Comparison of ENCODE assay signal across 9 mouse cellular contexts in the genomic region with DNA sequence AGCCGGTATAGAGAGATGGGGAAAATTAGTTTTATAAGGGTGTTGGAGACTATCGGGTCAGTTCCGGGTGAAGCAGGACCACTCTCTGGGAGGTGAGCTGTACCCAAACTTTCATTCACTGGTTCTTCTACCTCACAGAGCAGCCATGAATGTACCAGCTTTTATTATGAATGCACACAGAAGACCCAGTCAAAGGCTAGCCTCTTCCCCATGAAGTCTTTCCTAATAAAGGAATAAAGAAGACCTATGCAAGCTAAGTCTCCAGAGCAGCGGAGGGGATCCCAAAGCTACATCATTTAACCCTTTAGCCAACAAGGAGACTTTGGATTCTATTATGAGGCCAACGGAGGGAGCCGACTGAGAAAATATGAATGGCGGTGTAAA. TPM values are rescaled to one million over a fixed set of nuclear protein-coding genes. Genes with fewer than 3 reads are reported as not detected.
DNase-seq lines count a peak whose midpoint lies in the region; ATAC-seq and TF ChIP-seq lines count a peak whose summit lies in the region.
"Had no signal": no experiment of that assay in that cellular context is flagged by ENCODE, and none has a peak within 500 bp of the region (broad histone marks: within the 10 kb centered on the region; RNA-seq: fewer than 3 reads in every experiment).

No protein-coding gene starts in this region.

- H3K9me3 ChIP-seq in lung, embryonic 14.5 days (ENCODE audit: low read depth, low read length): no peaks in the 10 kb centered on the region
- H3K9me3 ChIP-seq in limb, embryonic 12.5 days: no peaks in the 10 kb centered on the region
- H3K9me3 ChIP-seq in stomach, embryonic 16.5 days (replicated peaks; ENCODE audit: control insufficient read depth, low read length): no peaks in the 10 kb centered on the region

- peak overlapping the region; percentile 86 for H3K4me2 ChIP-seq in lung, embryonic 14.5 days
- peak overlapping the region; percentile 70 for H3K4me2 ChIP-seq in limb, embryonic 12.5 days
- H3K4me2 ChIP-seq in stomach, embryonic 16.5 days (ENCODE audit: low read depth, low read length): peak overlapping the region; percentile 85

- peak overlapping the region; percentile 38 for H3K4me3 ChIP-seq in lung, embryonic 14.5 days (ENCODE audit: low read depth, low read length)
- H3K4me3 ChIP-seq in limb, embryonic 12.5 days (replicated peaks): peak overlapping the region; percentile 37
- peak overlapping the region; percentile 43 for H3K4me3 ChIP-seq in stomach, embryonic 16.5 days (replicated peaks; ENCODE audit: low read length)

- no peak for TF ChIP-seq CTCF in lung, embryonic 14.5 days (IDR thresholded peaks at IDR 0.05; ENCODE audit: low read depth)

- no peaks in the 10 kb centered on the region for H3K36me3 ChIP-seq in lung, embryonic 14.5 days (ENCODE audit: insufficient read depth)
- no peaks in the 10 kb centered on the region for H3K36me3 ChIP-seq in limb, embryonic 12.5 days
- no peaks in the 10 kb centered on the region for H3K36me3 ChIP-seq in stomach, embryonic 16.5 days (ENCODE audit: control insufficient read depth, insufficient read depth, low read length)

- H3K27me3 ChIP-seq in lung, embryonic 14.5 days (ENCODE audit: insufficient read depth, low read length): peaks cover 60% of the 10 kb centered on the region
- H3K27me3 ChIP-seq in limb, embryonic 12.5 days: peaks cover 87% of the 10 kb centered on the region
- peaks cover 49% of the 10 kb centered on the region for H3K27me3 ChIP-seq in stomach, embryonic 16.5 days (ENCODE audit: control insufficient read depth, insufficient read depth, low read length)

- no peak overlapping the region for H3K27ac ChIP-seq in lung, embryonic 14.5 days (ENCODE audit: low read depth)
- H3K27ac ChIP-seq in limb, embryonic 12.5 days: no peak overlapping the region
- no peak overlapping the region for H3K27ac ChIP-seq in stomach, embryonic 16.5 days (ENCODE audit: low read length)

- H3K9ac ChIP-seq in lung, embryonic 14.5 days: no peak overlapping the region
- H3K9ac ChIP-seq in limb, embryonic 12.5 days (replicated peaks): no peak overlapping the region
- no peak overlapping the region for H3K9ac ChIP-seq in stomach, embryonic 16.5 days (ENCODE audit: low read length)

- H3K4me1 ChIP-seq in lung, embryonic 14.5 days (ENCODE audit: insufficient read depth): peaks cover 6% of the 10 kb centered on the region; the same call in 1 of the 2 replicates
- peaks cover 31% of the 10 kb centered on the region for H3K4me1 ChIP-seq in limb, embryonic 12.5 days (replicated peaks)
- H3K4me1 ChIP-seq in stomach, embryonic 16.5 days (ENCODE audit: control insufficient read depth, insufficient read depth, low read length): peaks cover 23% of the 10 kb centered on the region

- ATAC-seq in lung, embryonic 14.5 days (ENCODE audit: insufficient read depth): peak; percentile 2; the same call in 1 of the 2 replicates
- ATAC-seq in limb, embryonic 12.5 days (ENCODE audit: insufficient number of reproducible peaks, insufficient read depth, low FRiP score, low TSS enrichment, low read depth): peak; percentile 1; the same call in 1 of the 2 replicates
- no peak for ATAC-seq in stomach, embryonic 16.5 days (ENCODE audit: insufficient read depth, low FRiP score)
- ATAC-seq in megakaryocyte progenitor cell, adult 5-6 weeks (replicated peaks; ENCODE audit: poor library complexity): no peak
- ATAC-seq: activated CD4-positive, CD25-positive, alpha-beta regulatory T cell, adult 4 months had no signal

- peak; percentile 6 for DNase-seq in cerebellum, adult 9-11 months
- no peak for DNase-seq in cerebellum, adult 9-10 months
- peak; percentile 11 for DNase-seq in lung, embryonic 14.5 days
- no peak for DNase-seq in lung, postnatal 36 days
- DNase-seq in retina, postnatal 1 day: no peak

- 3% methylated on average over 7 of the region's 7 CpGs for WGBS in lung, embryonic 14.5 days
- WGBS in limb, embryonic 12.5 days: 4% methylated on average over 7 of the region's 7 CpGs
- WGBS in stomach, embryonic 16.5 days: 3% methylated on average over 7 of the region's 7 CpGs

RNA-seq across cellular contexts. Expression of a gene that starts 0.5 kb away (rescaled TPM):
- polyA plus RNA-seq in lung, embryonic 14.5 days (2014; fragmentation: Nextera tagmentation; extraction: Ambion mirVana): not detected in 2 replicates
- polyA plus RNA-seq in limb, embryonic 12.5 days (2016; fragmentation: Nextera tagmentation; extraction: Ambion mirVana): 0.31 and 0.63 TPM in 2 replicates
- polyA plus RNA-seq in stomach, embryonic 16.5 days (2015; fragmentation: Nextera tagmentation; extraction: Ambion mirVana): 0.14 and 0.31 TPM in 2 replicates
- total RNA-seq in megakaryocyte progenitor cell, adult 5-6 weeks (2015): not detected in 2 replicates
- total RNA-seq in megakaryocyte progenitor cell, adult 5-6 weeks (2017): not detected in 2 replicates
- polyA plus RNA-seq: activated CD4-positive, CD25-positive, alpha-beta regulatory T cell, adult 4 months had no signal

Comparison
In these comparisons a context has a peak if more than half of its experiments do, and no peak if none do; other contexts are left out.
1. DNase-seq: peak in cerebellum, adult 9-11 months (single experiment) and lung, embryonic 14.5 days (single experiment); none in cerebellum, adult 9-10 months (single experiment), lung, postnatal 36 days (single experiment) and retina, postnatal 1 day (single experiment).
2. ATAC-seq: peak in lung, embryonic 14.5 days (single experiment) and limb, embryonic 12.5 days (single experiment); none in stomach, embryonic 16.5 days (single experiment) and megakaryocyte progenitor cell, adult 5-6 weeks (single experiment).
3. Peak in every context shown above with its lines, with median percentiles within 50 percentile points of each other: H3K4me2 ChIP-seq and H3K4me3 ChIP-seq.